Mouse (Mus musculus) neural tube, embryonic 10.5 days (tissue): ENCODE measurements around the gene Akap4.

Source experiments
- DNase-seq: peaks from one replicate; pipeline ENCODE4 v3.0.0-alpha.2; 2017; ENCODE audit warnings: low spot score; ENCODE audit errors: extremely low spot score

Gene Akap4

GRCm38 (mm10) chrX:7067219-7067618 is at the start of gene Akap4:
Akap4 (plus strand) TSS chrX:7067519.
- no peak for DNase-seq

GRCm38 (mm10) chrX:7041519-7041918 is 25.8 kb upstream of the Akap4 start, which contains the start of gene Ccnb3:
Ccnb3 (minus strand) TSS chrX:7041619.
- no peak for DNase-seq

GRCm38 (mm10) chrX:7057056-7057455 is 10.3 kb upstream of the Akap4 start:
- DNase-seq, result no peak

- DNase-seq, result no peak
Observed at GRCm38 (mm10) chrX:7057634-7058033, 9.7 kb upstream of the Akap4 start.

GRCm38 (mm10) chrX:7064109-7064508 is 3.2 kb upstream of the Akap4 start:
- DNase-seq, result no peak

- no peak for DNase-seq
Observed at GRCm38 (mm10) chrX:7068002-7068401, 683 bp downstream of the Akap4 start.

GRCm38 (mm10) chrX:7079820-7080429 is 12.6 kb downstream of the Akap4 start:
- DNase-seq, result no peak

GRCm38 (mm10) chrX:7085878-7086277 is 18.6 kb downstream of the Akap4 start:
- DNase-seq, result no peak

GRCm38 (mm10) chrX:7090323-7090722 is 23.0 kb downstream of the Akap4 start:
- DNase-seq, result no peak

GRCm38 (mm10) chrX:7102280-7102679 is 35.0 kb downstream of the Akap4 start:
- DNase-seq, result no peak

GRCm38 (mm10) chrX:7114885-7115284 is 47.6 kb downstream of the Akap4 start:
- DNase-seq, result no peak

- DNase-seq, result no peak
Observed at GRCm38 (mm10) chrX:7121618-7122280, 54.4 kb downstream of the Akap4 start.
